Mouse (Mus musculus) lung, embryonic 14.5 days (tissue): ENCODE data around the gene Tacc2. TPM values are rescaled to one million over a fixed set of nuclear protein-coding genes. Genes with fewer than 3 reads are reported as not detected.

Experiments
- ATAC-seq: fragments of 200-750 bp; cut with Nextera tagmentation; 2 replicates; pipeline ENCODE4 v1.8.0; 2017; ENCODE audit warnings: mild to moderate bottlenecking, moderate TSS enrichment, moderate library complexity; ENCODE audit not compliant: insufficient read depth
- DNase-seq: peaks from one replicate; pipeline ENCODE4 v3.0.0-alpha.2; 2015
- H3K27ac ChIP-seq: fragments of 300-500 bp; sonication (generic); 2 replicates; pipeline ENCODE4 v1.5.1; 2014; ENCODE audit warnings: low read depth, mild to moderate bottlenecking, moderate library complexity
- H3K27me3 ChIP-seq: fragments of 300-500 bp; sonication (generic); 2 replicates; pipeline ENCODE4 v1.6.1; 2014; ENCODE audit warnings: low read length, control low read depth; ENCODE audit not compliant: insufficient read depth
- H3K36me3 ChIP-seq: fragments of 300-500 bp; sonication (generic); 2 replicates; pipeline ENCODE4 v1.6.1; 2014; ENCODE audit warnings: control low read depth; ENCODE audit not compliant: insufficient read depth
- H3K4me1 ChIP-seq: fragments of 300-500 bp; sonication (generic); 2 replicates; pipeline ENCODE4 v1.6.1; 2014; ENCODE audit warnings: antibody characterized with exemption, control low read depth; ENCODE audit not compliant: insufficient read depth
- H3K4me2 ChIP-seq: fragments of 300-500 bp; sonication (generic); 2 replicates; pipeline ENCODE4 v1.6.1; 2014; ENCODE audit warnings: mild to moderate bottlenecking
- H3K4me3 ChIP-seq: fragments of 300-500 bp; sonication (generic); 2 replicates; pipeline ENCODE4 v1.5.1; 2014; ENCODE audit warnings: low read depth, low read length
- H3K9ac ChIP-seq: fragments of 300-500 bp; sonication (generic); 2 replicates; pipeline ENCODE4 v1.6.1; 2014
- H3K9me3 ChIP-seq: fragments of 300-500 bp; sonication (generic); 2 replicates; pipeline ENCODE4 v1.6.1; 2016; ENCODE audit warnings: low read depth, low read length, control low read depth
- CTCF ChIP-seq: IDR thresholded peaks from 2 replicates; pipeline ENCODE4 v1.5.1; 2016; ENCODE audit warnings: antibody characterized with exemption, low read depth
- whole genome bisulfite sequencing: fragments of 180-500 bp; shearing (Covaris S2); extraction: QIAGEN DNeasy Blood & Tissue Kit; methylation state at CpG from one replicate; pipeline ENCODE4 v1.1.7; 2014; 5-methylcytosine and 5-hydroxymethylcytosine counted together
- polyA plus RNA-seq: library from polyadenylated mRNA; unstranded; fragments of >200 nt; fragmentation: Nextera tagmentation; extraction: Ambion mirVana; gene quantifications from 2 replicates; pipeline ENCODE4 v1.2.1, GENCODE M21; 2014

Tacc2 gene
- polyA plus RNA-seq, 1 experiment from 2014 or later = 32.6 TPM

DNA sequence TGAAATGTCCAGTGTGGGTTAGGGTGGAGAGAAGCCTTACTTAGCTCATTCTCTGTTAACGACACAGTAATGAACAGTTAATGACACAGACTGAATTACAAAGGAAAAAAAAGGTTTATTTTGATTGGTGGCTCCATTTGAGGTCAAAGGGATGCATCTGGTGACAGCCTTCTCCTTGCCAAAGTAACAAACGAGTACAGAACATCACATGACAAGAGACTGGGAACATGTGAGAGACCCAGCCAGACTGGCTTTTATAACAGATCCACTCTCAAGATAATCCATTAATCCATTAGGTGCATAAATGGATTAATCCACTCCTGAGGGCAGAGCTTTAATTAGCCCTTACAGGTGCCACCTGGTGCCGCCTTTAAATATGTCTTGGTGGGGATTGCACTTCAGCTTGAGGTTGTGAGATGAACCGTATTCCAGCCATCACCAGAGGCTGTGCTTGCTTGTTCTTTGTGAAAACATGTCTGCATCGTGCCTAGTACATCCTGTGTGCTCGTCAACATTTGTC lies 75.9 kb downstream of the Tacc2 start:
- H3K4me2 ChIP-seq = no peak overlapping the region
- 70% methylated on average over 6 of the region's 6 CpGs for WGBS
- no peak overlapping the region for H3K9ac ChIP-seq
- H3K36me3 ChIP-seq = no peaks in the 10 kb centered on the region
- H3K27me3 ChIP-seq = no peaks in the 10 kb centered on the region
- ATAC-seq (no peak), DNase-seq (no peak)
- H3K4me1 ChIP-seq = peaks cover 17% of the 10 kb centered on the region
- no peak overlapping the region for H3K27ac ChIP-seq
- no peaks in the 10 kb centered on the region for H3K9me3 ChIP-seq
- no peak for TF ChIP-seq CTCF
- H3K4me3 ChIP-seq = no peak overlapping the region

DNA sequence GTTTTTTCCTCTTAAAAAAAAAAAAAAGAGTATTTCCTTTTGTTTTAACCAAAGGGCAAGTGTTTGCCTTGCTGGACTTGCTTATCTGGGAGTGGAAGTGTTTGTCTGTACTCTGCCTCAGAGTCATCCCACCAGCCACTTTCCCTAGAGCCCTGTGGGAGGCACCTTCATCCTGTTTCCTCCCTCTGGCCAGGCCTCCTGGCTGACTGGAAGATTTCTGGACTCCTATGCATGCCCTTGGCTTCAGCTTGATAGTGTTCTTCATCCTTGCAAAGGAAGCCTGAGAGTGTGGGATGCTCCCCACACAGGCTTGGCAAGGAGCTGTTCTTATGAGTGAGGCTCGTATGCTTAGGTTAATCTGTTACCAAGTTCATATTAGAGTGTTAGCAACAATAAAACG lies 77.3 kb downstream of the Tacc2 start:
- H3K27me3 ChIP-seq = no peaks in the 10 kb centered on the region
- TF ChIP-seq CTCF = no peak
- H3K4me3 ChIP-seq = no peak overlapping the region
- H3K4me1 ChIP-seq = peaks cover 12% of the 10 kb centered on the region
- 39% methylated on average over 2 of the region's 2 CpGs for WGBS
- H3K27ac ChIP-seq = peak overlapping the region; percentile 46; the same call in 1 of the 2 replicates
- no peak overlapping the region for H3K4me2 ChIP-seq
- DNase-seq (peak; percentile 44), ATAC-seq (peak; percentile 44; the same call in 1 of the 2 replicates)
- no peaks in the 10 kb centered on the region for H3K36me3 ChIP-seq
- no peak overlapping the region for H3K9ac ChIP-seq
- no peaks in the 10 kb centered on the region for H3K9me3 ChIP-seq

DNA sequence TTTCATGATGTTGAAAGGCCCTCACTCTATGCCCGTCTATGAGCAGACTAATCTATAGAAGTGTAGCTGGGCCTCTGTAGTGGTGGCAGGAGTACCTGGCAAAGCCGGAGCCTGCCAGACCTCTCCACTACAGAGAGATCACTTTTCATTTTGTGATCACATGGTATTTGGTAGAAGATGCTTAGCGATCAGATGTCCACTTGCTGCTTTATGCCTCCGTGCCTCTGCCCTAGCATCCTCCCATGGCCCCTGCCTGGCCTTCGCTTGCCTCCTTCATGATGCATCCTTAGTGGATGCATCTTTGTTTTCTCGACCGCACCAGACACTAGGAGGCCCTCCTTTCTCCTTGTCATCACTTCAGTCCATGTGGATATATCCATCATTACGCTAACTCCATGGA lies 79.7 kb downstream of the Tacc2 start:
- no peak for DNase-seq
- Histone ChIP-seq H3K27me3 (no peaks in the 10 kb centered on the region), H3K9ac (no peak overlapping the region), H3K4me2 (no peak overlapping the region), H3K27ac (no peak overlapping the region), H3K9me3 (no peaks in the 10 kb centered on the region), H3K4me3 (no peak overlapping the region), H3K4me1 (peaks cover 12% of the 10 kb centered on the region), H3K36me3 (no peaks in the 10 kb centered on the region)
- 91% methylated on average over 8 of the region's 8 CpGs for WGBS
- TF ChIP-seq CTCF = no peak
- ATAC-seq = no peak

DNA sequence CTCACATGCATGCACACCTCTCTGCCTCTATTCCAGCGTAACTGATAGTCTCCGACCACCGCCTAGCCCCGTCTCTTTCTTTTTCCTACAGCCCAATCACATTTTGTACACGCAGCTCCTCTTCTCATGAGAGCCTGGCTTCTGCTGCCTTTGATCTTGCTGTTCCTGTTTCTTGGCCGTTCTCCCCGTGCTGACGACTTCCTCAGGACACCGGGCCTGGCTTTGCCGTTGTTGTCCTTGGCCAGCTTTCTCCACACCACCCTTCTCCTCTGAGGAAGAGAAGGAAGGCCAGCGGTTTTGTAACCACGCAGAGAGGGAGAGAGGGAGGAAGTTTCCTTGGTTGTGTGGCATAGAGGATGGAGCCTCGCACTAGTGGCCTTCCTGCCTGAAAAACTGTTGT lies 80.5 kb downstream of the Tacc2 start:
- Histone ChIP-seq H3K27ac (no peak overlapping the region), H3K9ac (no peak overlapping the region), H3K9me3 (no peaks in the 10 kb centered on the region), H3K4me1 (peaks cover 12% of the 10 kb centered on the region), H3K4me2 (no peak overlapping the region), H3K36me3 (no peaks in the 10 kb centered on the region), H3K27me3 (no peaks in the 10 kb centered on the region), H3K4me3 (no peak overlapping the region)
- no peak for TF ChIP-seq CTCF
- DNase-seq (peak; percentile 46), ATAC-seq (no peak)
- WGBS = 51% methylated on average over 13 of the region's 13 CpGs

DNA sequence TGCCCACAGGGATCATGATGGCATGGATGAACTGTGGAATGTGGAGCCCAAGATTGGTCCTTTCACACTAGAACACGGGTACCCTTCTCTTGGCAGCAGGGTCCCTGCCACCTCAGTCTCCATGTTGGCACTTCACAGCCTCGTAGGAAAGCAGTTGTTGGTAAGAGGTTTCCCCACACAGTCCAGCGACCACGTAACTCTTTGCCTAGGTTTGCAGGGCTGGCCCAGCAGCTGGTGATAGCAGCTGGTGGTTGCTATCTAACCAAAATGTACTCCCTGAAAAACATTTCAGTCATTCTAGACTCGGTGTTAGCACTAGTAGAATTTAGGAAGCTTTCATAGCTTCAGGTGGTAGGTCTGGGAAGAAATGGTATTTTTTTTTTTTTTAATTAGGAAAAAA lies 81.9 kb downstream of the Tacc2 start:
- Histone ChIP-seq H3K9ac (no peak overlapping the region), H3K27me3 (no peaks in the 10 kb centered on the region), H3K4me1 (peaks cover 12% of the 10 kb centered on the region), H3K4me3 (no peak overlapping the region), H3K9me3 (no peaks in the 10 kb centered on the region; the same call in 1 of the 2 replicates), H3K27ac (no peak overlapping the region), H3K36me3 (peaks cover 9% of the 10 kb centered on the region; the same call in 1 of the 2 replicates), H3K4me2 (no peak overlapping the region)
- ATAC-seq (no peak), DNase-seq (no peak)
- TF ChIP-seq CTCF = no peak
- whole genome bisulfite sequencing = 86% methylated on average over 5 of the region's 5 CpGs

DNA sequence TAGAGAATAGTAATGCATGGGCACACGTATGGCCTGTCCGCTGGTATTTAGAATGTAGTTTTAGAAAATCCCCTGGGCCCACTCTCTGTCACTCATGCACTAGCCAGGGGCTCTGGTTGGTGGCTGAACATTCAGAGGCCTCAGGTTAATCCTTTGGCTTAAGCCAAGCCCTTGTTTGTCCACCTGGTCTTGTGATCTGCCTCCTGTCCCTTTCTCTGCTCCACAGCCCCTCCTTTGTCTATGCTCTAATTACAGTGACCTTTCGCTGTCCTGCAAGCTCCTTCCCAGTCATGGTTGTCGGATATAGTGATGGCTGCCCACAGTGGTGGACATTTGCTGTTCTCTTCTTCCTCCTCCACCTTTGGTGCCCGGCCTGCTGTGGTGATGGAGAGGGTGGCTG lies 85.0 kb downstream of the Tacc2 start:
- DNase-seq (no peak), ATAC-seq (no peak)
- H3K27ac ChIP-seq = no peak overlapping the region
- 66% methylated on average over 5 of the region's 5 CpGs for WGBS
- H3K9ac ChIP-seq = no peak overlapping the region
- no peaks in the 10 kb centered on the region; the same call in 1 of the 2 replicates for H3K9me3 ChIP-seq
- peaks cover 9% of the 10 kb centered on the region; the same call in 1 of the 2 replicates for H3K36me3 ChIP-seq
- no peak overlapping the region for H3K4me3 ChIP-seq
- no peak overlapping the region for H3K4me2 ChIP-seq
- H3K27me3 ChIP-seq = no peaks in the 10 kb centered on the region
- no peak for TF ChIP-seq CTCF
- no peaks in the 10 kb centered on the region for H3K4me1 ChIP-seq

DNA sequence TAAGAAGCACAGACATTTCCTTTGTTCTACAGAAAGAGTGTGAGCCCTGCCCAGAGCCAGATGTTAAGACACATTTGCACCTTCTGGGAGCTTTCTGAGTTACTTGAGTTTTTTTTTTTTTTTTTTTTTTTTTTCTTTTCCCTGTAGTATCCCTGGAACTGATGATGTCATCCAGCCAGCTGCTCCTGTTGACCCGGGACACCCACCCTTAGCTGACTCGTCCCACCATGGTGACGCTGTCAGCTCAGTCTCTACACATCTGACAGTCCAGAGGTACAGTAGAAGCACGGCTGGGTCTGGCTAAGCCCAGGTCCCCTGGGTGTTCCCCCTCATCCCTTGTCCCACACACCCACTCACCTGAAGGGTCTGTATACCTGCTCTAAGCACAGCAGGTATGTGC lies 85.6 kb downstream of the Tacc2 start:
- Histone ChIP-seq H3K4me1 (no peaks in the 10 kb centered on the region), H3K4me3 (no peak overlapping the region), H3K9ac (no peak overlapping the region), H3K4me2 (no peak overlapping the region), H3K27me3 (no peaks in the 10 kb centered on the region), H3K36me3 (peaks cover 9% of the 10 kb centered on the region; the same call in 1 of the 2 replicates), H3K9me3 (no peaks in the 10 kb centered on the region; the same call in 1 of the 2 replicates), H3K27ac (no peak overlapping the region)
- no peak for TF ChIP-seq CTCF
- ATAC-seq = no peak
- DNase-seq = no peak
- WGBS = 53% methylated on average over 4 of the region's 4 CpGs
